Mouse (Mus musculus): ENCODE results near the gene Neurl1b. TPM values are rescaled to one million over a fixed set of nuclear protein-coding genes. Genes with fewer than 3 reads are reported as not detected.

Gene Neurl1b
- total RNA-seq, 1 experiment = 0.71 TPM

GRCm38 (mm10) chr17:26479619-26480018, 65.0 kb downstream of the Neurl1b start:
- peaks cover 0 to 3% of the 10 kb centered on the region in 2 experiments; a peak in 1 of 4 replicates for H3K4me1 ChIP-seq (ENCODE audit: control insufficient read depth in 2 of 2, insufficient read depth in 2 of 2, low read length in 2 of 2, poor library complexity in 1 of 2)
- no peak overlapping the region for H3K9ac ChIP-seq (ENCODE audit: insufficient read depth, low read depth, low read length, poor library complexity, severe bottlenecking)
- no peaks in the 10 kb centered on the region for H3K36me3 ChIP-seq (ENCODE audit: control insufficient read depth, insufficient read depth, low read length, poor library complexity, severe bottlenecking)
- no peak overlapping the region for H3K27ac ChIP-seq (ENCODE audit: insufficient read depth, low read depth, low read length, poor library complexity, severe bottlenecking)
- no peaks in the 10 kb centered on the region for H3K9me3 ChIP-seq (ENCODE audit: control insufficient read depth, insufficient read depth, low read depth, low read length)
- DNase-seq (ENCODE audit: low read depth, low spot score) = no peak
- in situ Hi-C loops (cut with MboI; ENCODE audit: low sequenced_read_pairs in 2 of 2, unreplicated experiment in 2 of 2) = no loop called here
- TF ChIP-seq CHD2 (IDR thresholded peaks at IDR 0.05; ENCODE audit: low read depth, low read length) (no peak), HCFC1 (IDR thresholded peaks at IDR 0.05; ENCODE audit: borderline replicate concordance, insufficient read depth, low read length) (no peak), ZNF384 (IDR thresholded peaks at IDR 0.05; ENCODE audit: low read depth, low read length) (no peak), ZC3H11A (IDR thresholded peaks at IDR 0.05; ENCODE audit: borderline replicate concordance, low read depth, low read length) (no peak), MAFK (IDR thresholded peaks at IDR 0.05; ENCODE audit: insufficient read depth, low read depth, low read length) (no peak)
- H3K4me3 ChIP-seq (ENCODE audit: insufficient read depth in 1 of 2, low read depth in 1 of 2, low read length in 2 of 2, poor library complexity in 1 of 2, severe bottlenecking in 1 of 2) = no peak overlapping the region

- H3K36me3 ChIP-seq (ENCODE audit: control insufficient read depth, insufficient read depth, low read length, poor library complexity, severe bottlenecking) = no peaks in the 10 kb centered on the region
- no peaks in the 10 kb centered on the region for H3K9me3 ChIP-seq (ENCODE audit: control insufficient read depth, insufficient read depth, low read depth, low read length)
- TF ChIP-seq HCFC1 (IDR thresholded peaks at IDR 0.05; ENCODE audit: borderline replicate concordance, insufficient read depth, low read length) (no peak), ZC3H11A (IDR thresholded peaks at IDR 0.05; ENCODE audit: borderline replicate concordance, low read depth, low read length) (no peak), MAFK (IDR thresholded peaks at IDR 0.05; ENCODE audit: insufficient read depth, low read depth, low read length) (no peak), ZNF384 (IDR thresholded peaks at IDR 0.05; ENCODE audit: low read depth, low read length) (no peak), CHD2 (IDR thresholded peaks at IDR 0.05; ENCODE audit: low read depth, low read length) (no peak)
- no peak overlapping the region for H3K4me3 ChIP-seq (ENCODE audit: insufficient read depth in 1 of 2, low read depth in 1 of 2, low read length in 2 of 2, poor library complexity in 1 of 2, severe bottlenecking in 1 of 2)
- DNase-seq (ENCODE audit: low read depth, low spot score) = no peak
- H3K4me1 ChIP-seq (ENCODE audit: control insufficient read depth in 2 of 2, insufficient read depth in 2 of 2, low read length in 2 of 2, poor library complexity in 1 of 2) = peaks cover 0 to 3% of the 10 kb centered on the region in 2 experiments; a peak in 1 of 4 replicates
- in situ Hi-C loops (cut with MboI; ENCODE audit: low sequenced_read_pairs in 2 of 2, unreplicated experiment in 2 of 2) = no loop called here
- no peak overlapping the region for H3K9ac ChIP-seq (ENCODE audit: insufficient read depth, low read depth, low read length, poor library complexity, severe bottlenecking)
- H3K27ac ChIP-seq (ENCODE audit: insufficient read depth, low read depth, low read length, poor library complexity, severe bottlenecking) = no peak overlapping the region
These were observed 66.3 kb downstream of the Neurl1b start for GRCm38 (mm10) chr17:26480956-26481355.

- in situ Hi-C loops (cut with MboI; ENCODE audit: low sequenced_read_pairs in 2 of 2, unreplicated experiment in 2 of 2) = no loop called here
- no peak overlapping the region for H3K27ac ChIP-seq (ENCODE audit: insufficient read depth, low read depth, low read length, poor library complexity, severe bottlenecking)
- H3K9ac ChIP-seq (ENCODE audit: insufficient read depth, low read depth, low read length, poor library complexity, severe bottlenecking) = no peak overlapping the region
- H3K36me3 ChIP-seq (ENCODE audit: control insufficient read depth, insufficient read depth, low read length, poor library complexity, severe bottlenecking) = no peaks in the 10 kb centered on the region
- TF ChIP-seq MAFK (IDR thresholded peaks at IDR 0.05; ENCODE audit: insufficient read depth, low read depth, low read length) (no peak), HCFC1 (IDR thresholded peaks at IDR 0.05; ENCODE audit: borderline replicate concordance, insufficient read depth, low read length) (no peak), ZC3H11A (IDR thresholded peaks at IDR 0.05; ENCODE audit: borderline replicate concordance, low read depth, low read length) (no peak), ZNF384 (IDR thresholded peaks at IDR 0.05; ENCODE audit: low read depth, low read length) (no peak), CHD2 (IDR thresholded peaks at IDR 0.05; ENCODE audit: low read depth, low read length) (no peak)
- H3K4me1 ChIP-seq (ENCODE audit: control insufficient read depth in 2 of 2, insufficient read depth in 2 of 2, low read length in 2 of 2, poor library complexity in 1 of 2) = peaks cover 1 to 7% of the 10 kb centered on the region in 2 experiments; a peak in 2 of 4 replicates
- no peak overlapping the region for H3K4me3 ChIP-seq (ENCODE audit: insufficient read depth in 1 of 2, low read depth in 1 of 2, low read length in 2 of 2, poor library complexity in 1 of 2, severe bottlenecking in 1 of 2)
- no peaks in the 10 kb centered on the region for H3K9me3 ChIP-seq (ENCODE audit: control insufficient read depth, insufficient read depth, low read depth, low read length)
- no peak for DNase-seq (ENCODE audit: low read depth, low spot score)
These were observed 70.2 kb downstream of the Neurl1b start for GRCm38 (mm10) chr17:26484626-26485421.

- H3K9me3 ChIP-seq (ENCODE audit: control insufficient read depth, insufficient read depth, low read depth, low read length) = no peaks in the 10 kb centered on the region
- no peak for TF ChIP-seq MAFK (IDR thresholded peaks at IDR 0.05; ENCODE audit: insufficient read depth, low read depth, low read length)
- no peak for TF ChIP-seq CHD2 (IDR thresholded peaks at IDR 0.05; ENCODE audit: low read depth, low read length)
- TF ChIP-seq HCFC1 (IDR thresholded peaks at IDR 0.05; ENCODE audit: borderline replicate concordance, insufficient read depth, low read length) = no peak
- no peak for TF ChIP-seq ZC3H11A (IDR thresholded peaks at IDR 0.05; ENCODE audit: borderline replicate concordance, low read depth, low read length)
- TF ChIP-seq ZNF384 (IDR thresholded peaks at IDR 0.05; ENCODE audit: low read depth, low read length) = no peak
- H3K27ac ChIP-seq (ENCODE audit: insufficient read depth, low read depth, low read length, poor library complexity, severe bottlenecking) = no peak overlapping the region
- peaks cover 1 to 7% of the 10 kb centered on the region in 2 experiments; a peak in 2 of 4 replicates for H3K4me1 ChIP-seq (ENCODE audit: control insufficient read depth in 2 of 2, insufficient read depth in 2 of 2, low read length in 2 of 2, poor library complexity in 1 of 2)
- DNase-seq (ENCODE audit: low read depth, low spot score) = no peak
- H3K4me3 ChIP-seq (ENCODE audit: insufficient read depth in 1 of 2, low read depth in 1 of 2, low read length in 2 of 2, poor library complexity in 1 of 2, severe bottlenecking in 1 of 2) = no peak overlapping the region
- in situ Hi-C loops (cut with MboI; ENCODE audit: low sequenced_read_pairs in 2 of 2, unreplicated experiment in 2 of 2) = no loop called here
- no peaks in the 10 kb centered on the region for H3K36me3 ChIP-seq (ENCODE audit: control insufficient read depth, insufficient read depth, low read length, poor library complexity, severe bottlenecking)
- no peak overlapping the region for H3K9ac ChIP-seq (ENCODE audit: insufficient read depth, low read depth, low read length, poor library complexity, severe bottlenecking)
These were observed 72.6 kb downstream of the Neurl1b start for GRCm38 (mm10) chr17:26487266-26487665.

Measured in ES-E14 (cell line).